Mouse (Mus musculus): Measurements from ENCODE around the gene Adamtsl5.

Gene Adamtsl5

DNA sequence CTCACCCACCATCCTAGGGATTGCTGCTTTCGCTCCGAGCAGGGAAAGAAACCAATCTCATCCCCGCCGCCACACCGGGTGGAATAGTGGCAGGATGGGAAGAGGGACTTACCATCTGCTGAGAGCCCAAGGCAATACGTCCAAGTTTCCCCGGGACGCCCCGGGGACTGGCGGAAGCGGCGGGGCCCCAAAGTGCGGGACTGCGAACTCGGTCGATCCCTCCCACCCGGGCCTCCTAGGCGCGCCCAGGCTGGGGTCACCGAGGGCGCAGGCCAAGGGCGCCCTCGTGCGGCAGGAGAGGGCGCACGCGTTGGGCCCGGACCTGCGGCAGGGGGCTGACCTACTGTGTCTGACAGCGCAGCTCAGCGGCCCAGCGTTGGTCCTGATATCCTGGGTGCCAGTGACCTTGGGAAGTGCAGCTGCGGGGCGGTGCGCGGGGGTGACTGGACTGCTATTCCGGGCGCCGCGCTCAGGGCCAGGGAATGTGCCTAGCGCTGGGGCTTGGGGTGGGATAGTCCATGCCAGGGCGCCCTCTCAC, at the start of gene Adamtsl5:
Gene Adamtsl5, minus strand, starts transcription at position 169 of the 538 bp plus-strand sequence.
- peak; percentile 69 for DNase-seq (ENCODE audit: low spot score)

DNA sequence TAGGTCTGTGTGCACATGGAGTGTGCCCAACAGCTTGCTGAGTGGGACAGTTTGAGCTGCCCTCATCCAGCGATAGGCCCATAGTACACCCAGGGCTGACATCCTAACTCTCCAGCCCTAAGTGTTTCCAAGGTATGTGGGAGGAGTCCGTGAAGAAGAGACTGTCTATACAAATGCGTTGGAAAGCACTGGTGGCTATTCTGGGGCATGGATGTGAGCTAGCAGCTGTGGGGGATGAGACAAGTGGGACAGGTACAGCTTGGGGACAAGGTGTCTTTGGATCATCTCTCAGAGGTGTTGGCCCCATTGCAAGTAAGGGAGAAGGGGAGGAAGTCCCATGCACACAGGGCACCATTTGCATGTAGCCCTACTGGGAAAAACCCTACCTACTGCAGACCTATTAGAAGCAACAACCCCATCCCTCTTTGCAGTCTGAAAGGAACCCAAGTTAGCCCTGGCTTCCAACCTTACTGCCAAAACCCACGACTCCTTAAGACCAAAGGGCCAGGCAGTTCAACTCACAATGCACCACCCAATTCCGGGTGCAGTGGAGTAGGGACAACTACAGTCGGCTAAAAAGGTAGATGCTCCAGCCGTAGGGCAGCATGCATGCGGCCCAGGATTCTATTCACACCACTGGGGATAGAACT, 49.4 kb upstream of the Adamtsl5 start:
- DNase-seq (ENCODE audit: low spot score), result no peak

DNA sequence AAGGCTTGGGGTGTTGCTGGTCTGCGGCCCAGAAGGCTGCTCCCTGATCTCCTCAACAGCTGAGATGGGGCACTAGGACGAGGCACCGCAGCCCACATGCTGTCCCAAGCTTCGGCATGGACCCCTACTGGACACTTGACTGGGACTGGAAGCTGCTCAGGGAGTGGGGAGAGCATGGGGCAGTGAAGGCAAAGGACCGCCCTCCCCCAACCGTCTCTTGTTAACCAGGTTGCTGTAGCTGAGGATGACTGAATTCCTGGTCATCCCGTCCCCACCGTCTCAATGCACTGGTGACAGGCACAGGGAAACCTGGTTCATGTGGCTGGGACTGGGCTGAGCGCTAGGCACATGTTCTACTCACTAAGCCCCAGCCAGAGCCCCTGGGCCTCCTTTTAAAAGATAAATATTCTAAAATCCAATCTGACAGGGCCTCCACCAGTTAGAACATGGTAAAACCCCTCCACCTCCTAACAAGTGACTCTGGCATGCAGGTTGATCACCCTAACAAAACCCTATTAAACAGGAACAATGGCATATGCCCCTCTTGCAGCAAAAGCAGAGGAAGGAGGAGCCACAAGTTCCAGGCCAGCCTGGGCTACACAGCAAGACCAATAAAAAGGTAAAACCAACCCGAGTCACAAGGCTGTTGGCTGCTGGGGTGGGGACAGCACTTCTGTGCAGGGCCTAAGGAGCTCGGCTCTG, 48.8 kb upstream of the Adamtsl5 start:
- DNase-seq (ENCODE audit: low spot score), result no peak

DNA sequence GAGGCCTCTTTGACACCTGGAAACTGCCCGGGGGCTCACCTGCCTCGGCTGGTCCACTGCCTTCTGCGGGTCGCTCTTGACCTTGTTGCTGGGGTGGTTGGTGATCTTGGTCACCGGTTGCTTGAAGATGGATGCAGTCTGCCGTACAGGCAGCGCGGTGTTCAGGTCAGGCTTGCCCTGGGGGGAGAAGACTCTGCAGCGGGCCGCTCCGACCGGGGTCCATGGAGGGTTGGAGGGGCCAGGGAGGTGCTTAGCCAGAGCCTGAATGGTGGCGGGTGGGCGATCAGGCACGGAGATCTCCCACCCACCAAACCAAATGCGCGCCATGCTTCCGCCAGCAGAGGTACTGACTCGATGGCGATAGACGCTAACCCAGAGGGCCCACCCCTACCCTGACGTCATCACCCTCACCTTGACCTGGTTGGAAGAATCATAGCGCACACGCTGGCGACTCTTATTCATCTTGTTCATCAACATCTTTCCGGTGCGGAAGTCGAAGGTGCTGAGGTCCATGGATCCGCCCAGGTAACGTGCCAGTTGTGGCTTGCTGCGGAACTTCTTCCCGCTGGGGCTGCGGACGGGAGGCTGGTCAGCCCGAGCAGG, 46.9 kb upstream of the Adamtsl5 start:
- no peak for DNase-seq (ENCODE audit: low spot score)

DNA sequence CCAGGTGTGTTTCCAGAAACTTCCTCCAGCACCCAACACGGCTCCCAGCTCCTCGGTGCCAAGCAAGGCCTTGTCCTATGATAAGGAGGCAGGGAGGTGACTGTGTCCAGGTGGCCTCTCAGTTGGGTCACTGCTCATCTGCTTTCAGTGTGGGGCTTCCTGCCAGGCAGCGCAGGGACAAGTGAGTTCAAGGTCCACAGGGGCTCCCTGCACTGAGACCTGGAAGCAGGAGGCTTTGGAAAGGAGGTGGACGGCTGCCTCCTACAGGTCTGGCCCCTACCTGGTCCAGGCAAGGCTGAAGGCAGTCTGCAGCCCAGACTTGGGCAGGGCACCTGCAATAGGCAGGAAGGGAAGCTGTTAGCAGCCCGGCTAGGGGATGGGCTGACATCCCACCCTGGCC, 44.5 kb upstream of the Adamtsl5 start:
- no peak for DNase-seq (ENCODE audit: low spot score)

DNA sequence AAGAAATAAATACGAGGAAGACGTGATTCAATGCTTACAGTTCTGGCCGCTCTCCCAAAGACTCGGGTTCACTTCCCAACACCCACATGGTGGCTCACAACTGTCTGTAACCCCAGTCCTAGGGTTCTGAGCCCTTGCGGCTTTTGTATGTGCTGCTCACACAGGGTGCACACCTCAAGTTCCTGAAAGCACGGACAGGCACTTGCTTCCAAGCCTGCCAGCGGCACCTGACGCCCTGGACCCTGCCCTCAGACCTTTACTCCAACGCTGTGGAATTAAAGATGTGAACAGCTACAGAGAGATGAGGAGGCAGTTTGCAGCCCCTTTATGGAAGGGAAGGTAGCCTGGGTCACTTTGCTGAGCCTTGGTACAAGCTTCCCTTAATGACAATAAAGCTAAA, 42.5 kb upstream of the Adamtsl5 start:
- no peak for DNase-seq (ENCODE audit: low spot score)

DNA sequence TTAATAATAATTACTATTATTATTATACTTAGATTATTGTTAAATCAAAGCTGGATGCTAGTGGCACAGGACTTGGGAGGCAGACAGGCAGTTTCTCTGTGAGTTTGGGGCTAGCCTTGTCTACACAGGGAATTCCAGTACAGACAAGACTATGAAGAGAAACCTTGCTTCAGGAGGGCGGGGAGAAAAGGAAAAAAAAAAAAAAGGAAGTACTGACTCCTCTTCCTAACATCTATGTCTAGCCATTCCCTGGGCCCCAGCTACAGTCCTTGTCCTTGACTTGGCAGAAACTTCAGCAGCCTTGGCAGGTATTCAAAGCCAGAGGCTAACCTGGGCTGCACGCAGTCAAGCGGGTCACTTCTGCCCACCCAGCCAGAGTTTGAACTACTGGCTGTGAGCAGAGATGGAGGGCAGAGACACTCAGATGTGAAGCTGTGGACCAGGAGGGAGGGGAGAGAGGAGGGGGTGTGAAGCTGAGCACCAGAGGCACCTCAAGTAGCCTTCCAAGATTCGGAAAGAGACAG, 41.0 kb upstream of the Adamtsl5 start:
- no peak for DNase-seq (ENCODE audit: low spot score)

DNA sequence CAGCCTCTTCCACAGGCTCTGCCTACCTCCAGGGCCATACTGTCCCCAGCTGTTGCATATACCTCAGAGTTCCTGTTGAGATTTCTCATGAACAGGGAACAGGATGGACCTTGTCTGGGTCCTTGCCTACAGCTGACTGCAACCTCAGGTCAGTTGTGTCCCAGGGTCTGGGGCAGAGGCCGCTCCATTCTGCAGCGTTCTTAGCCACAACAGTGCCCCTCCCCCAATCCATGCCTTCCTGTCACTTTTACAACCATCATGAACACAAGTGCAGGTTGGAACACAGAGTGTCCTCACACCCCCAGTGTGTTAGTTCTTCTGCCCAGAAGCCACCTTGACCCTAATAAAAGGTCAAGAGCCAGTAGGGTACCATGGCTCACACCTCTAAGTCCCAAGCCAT, 40.5 kb upstream of the Adamtsl5 start:
- DNase-seq (ENCODE audit: low spot score), result no peak

DNA sequence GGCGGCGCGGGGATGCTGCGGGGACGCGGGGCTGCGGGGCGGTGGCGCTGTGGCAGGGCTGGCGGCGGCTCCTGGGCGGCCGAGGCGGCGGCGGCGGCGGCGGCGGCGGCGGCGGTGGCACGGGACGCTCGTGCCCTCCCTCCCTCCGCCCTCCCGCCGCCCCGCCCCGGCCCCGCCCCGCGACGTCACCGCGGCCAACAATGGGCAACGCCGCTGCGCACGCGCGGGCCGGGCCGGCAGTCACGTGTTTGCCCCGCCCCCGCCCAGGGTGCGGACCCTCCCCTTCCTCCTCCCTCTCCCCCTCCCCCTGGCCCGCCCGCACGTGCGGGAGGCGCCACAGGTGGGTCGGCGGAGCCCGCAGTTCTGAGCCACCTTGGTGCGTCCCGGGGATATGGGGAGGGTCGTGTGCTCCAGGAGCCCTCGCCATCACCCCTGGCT, 39.3 kb upstream of the Adamtsl5 start, which contains the start of gene Mex3d:
Gene Mex3d, minus strand, starts transcription at position 138 of the 438 bp plus-strand sequence.
- peak; percentile 93 for DNase-seq (ENCODE audit: low spot score)

DNA sequence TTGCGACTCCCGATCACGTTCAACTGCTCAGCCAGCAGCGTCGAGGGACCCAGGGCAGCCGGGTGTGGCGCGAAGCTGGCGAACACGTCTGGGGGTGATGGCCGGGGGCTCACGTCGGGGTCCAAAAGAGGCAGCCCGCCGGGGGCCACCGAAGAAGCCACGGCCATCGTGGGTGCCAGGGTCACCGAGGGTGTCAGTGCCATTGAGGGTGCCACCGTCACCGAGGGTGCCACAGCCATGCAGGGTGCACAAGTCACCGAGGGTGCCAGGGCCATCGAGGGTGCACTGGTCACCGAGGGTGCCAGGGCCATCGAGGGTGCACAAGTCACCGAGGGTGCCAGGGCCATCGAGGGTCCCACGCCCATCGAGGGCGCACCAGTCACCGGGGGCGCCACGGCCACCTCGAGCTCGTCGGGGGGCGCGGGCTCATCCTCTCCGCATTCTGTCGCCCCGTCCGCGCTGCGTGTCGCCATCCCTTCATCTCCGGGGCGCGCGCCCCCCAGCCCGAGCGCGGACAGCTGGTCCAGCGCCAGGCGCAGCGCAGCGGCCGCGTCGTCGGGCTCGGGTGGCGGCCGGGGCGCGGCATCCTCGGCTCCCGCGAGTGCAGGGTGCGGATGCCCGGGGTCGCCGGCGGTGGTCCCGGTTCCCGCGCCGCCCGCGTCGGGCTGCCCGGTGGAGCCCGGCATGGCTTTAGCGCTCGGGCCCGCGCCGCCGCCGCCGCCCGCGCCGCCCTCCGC, 38.7 kb upstream of the Adamtsl5 start:
- DNase-seq (ENCODE audit: low spot score), result no peak

DNA sequence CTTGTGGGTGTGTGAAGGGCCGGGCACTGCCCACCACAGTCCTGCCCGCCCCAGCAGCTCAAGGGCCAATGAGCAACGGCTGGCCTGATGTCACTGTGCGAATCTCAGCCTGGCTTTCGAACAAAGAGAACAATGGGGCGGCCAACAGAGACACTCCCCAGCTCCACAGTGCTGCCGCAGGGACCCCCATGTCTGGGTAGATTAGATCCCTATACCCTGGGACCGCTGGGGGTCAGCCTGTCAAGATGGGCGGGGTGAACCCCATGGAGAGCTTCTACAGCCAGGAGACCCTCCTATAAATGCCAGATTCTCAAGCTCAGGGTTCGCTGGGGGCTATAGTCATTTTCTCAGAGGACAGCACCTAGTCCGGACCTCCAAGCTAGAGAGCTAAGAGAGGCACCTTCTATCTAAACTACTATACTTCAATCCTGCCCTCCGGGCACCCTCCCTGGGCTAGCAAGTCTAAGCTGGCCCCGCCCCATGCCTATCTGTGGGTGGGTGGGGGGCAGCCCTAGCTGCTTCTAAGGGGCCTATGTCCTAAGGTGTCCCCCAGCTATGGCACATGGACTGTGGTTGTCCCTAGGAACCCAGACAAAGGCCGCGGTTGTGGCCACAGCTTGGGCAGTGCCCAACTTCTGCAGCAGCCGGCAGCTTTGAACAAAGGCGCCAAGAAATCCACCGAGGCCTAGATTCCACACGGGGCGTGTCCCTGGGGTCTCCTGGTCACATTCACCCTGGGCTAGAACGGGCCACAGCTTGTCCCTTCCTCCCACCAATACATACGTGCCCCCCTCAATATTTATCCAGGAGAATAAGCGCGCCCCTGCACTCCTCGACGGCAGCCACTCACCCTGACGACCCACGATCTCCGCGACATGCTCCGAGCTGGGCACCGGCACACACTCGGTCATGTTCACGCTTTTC, 37.9 kb upstream of the Adamtsl5 start:
- DNase-seq (ENCODE audit: low spot score), result no peak

DNA sequence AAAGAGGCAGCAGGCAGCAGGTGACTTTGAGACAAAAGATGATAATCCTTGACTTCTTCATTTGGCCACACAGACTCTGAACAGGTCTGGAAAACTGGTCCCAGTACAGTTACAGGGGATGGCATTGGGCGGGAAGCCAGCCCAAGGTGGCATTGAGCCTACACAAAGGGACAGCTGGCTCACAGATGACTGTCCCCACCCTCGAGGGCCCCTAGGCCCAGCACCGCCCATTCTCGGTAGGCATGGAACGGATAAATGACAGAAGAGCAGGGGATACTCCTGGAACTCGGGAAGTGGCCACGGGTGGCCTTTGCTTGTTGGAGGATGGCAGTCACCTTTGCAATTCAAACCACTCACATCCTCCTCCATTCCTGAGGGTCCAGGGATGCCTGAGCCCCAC, 37.1 kb upstream of the Adamtsl5 start:
- no peak for DNase-seq (ENCODE audit: low spot score)

DNA sequence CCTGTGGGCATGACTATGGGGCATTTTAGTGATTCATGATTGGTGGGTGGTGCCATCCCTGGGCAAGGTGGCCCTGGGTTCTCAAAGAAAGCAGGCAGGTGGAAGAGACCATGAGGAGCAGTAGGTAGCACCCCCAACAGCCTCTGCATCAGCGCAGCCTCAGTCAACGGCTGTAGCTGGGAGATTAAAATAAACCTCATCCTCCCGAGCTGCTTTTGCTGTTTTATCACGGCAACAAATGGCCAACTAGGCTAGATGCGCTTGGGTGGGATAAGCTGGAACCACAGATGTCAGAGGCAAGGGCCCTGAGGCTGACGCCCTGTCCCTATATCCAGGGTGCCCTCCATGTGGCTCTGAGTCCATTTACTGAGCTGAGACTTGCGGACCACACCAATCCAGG, 36.5 kb upstream of the Adamtsl5 start:
- no peak for DNase-seq (ENCODE audit: low spot score)

DNA sequence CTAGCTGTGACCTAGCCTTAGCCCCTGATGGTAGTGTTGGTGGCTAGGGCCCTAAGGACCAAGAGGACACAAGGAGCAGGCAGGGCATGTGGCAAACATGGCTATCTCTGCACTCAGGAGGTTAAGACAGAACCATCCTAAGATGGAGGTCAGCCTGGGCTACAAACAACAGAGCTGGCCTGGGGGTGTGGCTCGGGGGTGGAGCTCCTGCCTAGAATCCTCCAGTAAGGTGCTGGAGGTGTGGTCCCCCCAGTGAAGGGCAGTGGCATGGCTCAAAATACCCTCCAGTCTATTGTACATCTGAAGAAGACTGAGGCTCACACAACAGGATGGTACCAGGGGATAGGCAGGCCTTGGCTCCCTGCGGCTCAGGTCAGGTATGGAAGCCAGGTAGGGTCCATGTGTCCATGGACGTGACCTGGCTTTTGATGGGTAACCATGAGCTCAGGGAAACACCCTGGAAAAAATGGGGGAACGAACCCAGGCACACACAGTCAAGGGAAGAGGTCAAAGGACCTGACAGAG, 36.0 kb upstream of the Adamtsl5 start:
- no peak for DNase-seq (ENCODE audit: low spot score)

DNA sequence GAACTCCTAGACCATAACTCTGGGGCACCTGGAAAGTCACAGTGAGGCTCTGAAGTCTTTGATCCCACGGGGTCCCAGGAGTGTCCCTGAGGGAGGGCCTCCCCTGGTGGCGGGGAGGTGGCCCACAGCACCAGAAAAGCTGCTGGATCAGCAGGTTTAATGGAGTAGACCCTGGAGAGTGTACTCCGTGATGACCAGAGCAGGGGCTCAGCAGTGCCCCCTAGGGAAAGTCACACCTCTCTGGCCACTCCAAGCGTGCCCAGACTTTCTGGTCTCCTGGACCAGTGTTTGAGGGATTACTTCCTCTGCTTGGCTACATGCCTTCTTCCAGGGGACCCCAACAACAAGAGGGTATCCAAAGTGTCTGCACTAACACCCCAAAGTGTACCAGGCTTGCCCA, 35.2 kb upstream of the Adamtsl5 start:
- DNase-seq (ENCODE audit: low spot score), result no peak

DNA sequence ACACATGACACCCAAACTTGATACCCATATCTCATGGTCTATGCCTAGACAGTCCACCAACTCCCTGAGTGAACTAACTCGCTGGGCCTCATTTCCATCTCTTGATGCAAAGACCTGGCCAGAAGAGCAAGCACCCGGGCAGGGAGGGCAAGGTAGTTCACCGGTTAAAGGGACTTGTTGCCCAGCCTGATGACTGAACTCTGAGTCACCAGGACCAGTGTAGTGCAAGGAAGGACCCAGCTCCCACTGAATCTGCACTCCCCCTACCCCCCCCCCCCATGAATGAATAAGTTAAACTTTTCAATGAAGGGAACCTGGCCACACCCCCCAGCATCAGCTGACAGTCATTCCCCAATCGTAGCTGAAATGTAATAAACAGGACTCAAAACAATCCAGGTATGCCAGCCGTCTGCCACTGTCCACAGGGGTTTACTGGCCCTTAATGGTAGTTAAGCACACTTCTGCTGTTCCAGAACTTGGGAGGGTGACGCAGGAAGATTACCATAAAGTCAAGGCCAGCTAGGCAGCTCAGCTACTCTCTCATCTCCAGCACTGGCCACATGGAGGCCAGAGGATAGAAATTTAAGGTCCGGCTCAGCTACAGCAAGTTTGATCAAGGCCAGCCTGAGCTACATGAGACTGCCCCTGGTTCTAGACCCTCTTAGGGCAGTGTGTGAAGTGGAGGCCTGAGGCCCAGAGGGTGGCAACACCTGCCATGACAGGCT, 34.6 kb upstream of the Adamtsl5 start:
- no peak for DNase-seq (ENCODE audit: low spot score)

DNA sequence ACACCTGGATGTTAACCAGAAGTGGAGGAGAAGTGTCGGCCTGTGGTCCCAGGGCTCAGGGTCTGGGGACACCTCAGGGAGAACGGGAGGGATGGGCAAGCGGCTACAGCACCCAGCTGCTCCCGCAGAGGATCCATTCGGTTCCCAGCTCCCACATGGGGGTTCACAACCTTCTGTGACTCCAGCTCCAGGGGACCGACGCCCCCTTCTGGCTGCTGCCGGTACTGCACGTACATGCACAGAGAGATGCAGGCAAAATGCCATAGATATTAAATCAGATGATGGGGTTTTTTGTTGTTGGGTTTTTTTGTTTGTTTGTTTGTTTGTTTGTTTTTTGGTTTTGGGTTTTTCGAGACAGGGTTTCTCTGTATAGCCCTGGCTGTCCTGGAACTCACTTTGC, 29.5 kb upstream of the Adamtsl5 start:
- no peak for DNase-seq (ENCODE audit: low spot score)

DNA sequence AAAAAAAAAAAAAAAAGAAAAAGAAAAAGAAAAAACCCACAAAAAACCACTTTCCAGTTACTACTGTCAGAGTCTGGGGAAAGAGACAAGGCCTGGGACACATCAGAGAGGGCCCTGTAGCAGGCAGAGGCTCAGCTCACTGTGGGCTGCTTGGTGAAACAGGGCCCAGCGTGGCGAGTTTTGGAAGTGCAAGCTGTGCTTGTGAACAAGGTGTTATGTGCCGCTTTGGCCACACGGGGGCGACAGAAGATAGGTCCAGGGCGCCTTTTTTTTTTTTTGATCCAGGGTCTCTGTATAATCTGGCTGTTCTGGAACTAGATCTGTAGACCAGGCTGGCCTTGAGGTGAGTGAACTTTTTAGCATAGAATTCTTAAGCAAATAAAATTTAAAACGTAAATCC, 27.9 kb upstream of the Adamtsl5 start:
- DNase-seq (ENCODE audit: low spot score), result peak; percentile 94

DNA sequence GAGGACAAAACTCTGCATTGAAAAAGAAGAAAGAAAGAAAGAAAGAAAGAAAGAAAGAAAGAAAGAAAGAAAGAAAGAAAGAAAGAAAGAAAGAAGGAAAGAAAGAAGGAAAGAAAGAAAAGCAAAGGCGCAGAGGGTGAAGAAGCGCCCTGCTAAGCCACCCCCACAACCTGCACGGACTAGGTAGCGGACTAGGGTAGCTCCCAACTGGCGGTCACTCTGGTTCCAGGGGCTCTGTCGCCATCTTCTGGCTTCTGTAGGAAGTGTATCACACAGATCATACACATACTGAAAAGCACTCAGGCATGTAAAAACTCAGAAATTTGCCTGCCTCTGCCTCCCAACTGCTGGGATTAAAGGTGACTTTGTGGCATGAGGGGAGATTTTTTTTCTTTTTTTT, 25.9 kb upstream of the Adamtsl5 start:
- DNase-seq (ENCODE audit: low spot score), result peak; percentile 69

DNA sequence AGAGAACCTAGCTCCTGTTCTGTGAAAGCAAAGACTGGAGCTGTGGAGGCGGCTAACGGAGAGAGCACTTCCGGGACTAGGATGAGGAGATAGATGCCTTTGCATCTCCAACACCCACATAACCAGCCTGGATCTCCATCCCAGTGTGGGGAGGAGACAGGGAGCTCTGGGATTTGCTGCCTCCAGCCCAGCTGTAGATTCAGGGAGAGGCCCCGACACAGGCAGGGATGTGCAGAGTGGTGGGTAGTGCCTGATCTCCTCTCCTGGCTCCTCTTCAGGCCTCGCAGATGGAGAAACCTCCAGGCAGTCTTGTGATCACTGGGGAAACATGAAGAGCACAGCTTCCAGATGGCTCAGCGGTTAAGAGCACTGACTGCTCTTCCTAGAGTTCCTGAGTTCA, 24.5 kb upstream of the Adamtsl5 start:
- DNase-seq (ENCODE audit: low spot score), result no peak

Data from urinary bladder, postnatal 25 days (tissue).